Mouse (Mus musculus) lung, postnatal 0 days (tissue): ENCODE data around the gene Shld2.

Source experiments
- CTCF ChIP-seq: IDR thresholded peaks from 2 replicates; pipeline ENCODE4 v1.5.1; 2016; ENCODE audit warnings: antibody characterized with exemption, mild to moderate bottlenecking
- EP300 ChIP-seq: IDR thresholded peaks from 2 replicates; pipeline ENCODE4 v1.6.1; 2016; ENCODE audit warnings: antibody characterized with exemption, mild to moderate bottlenecking, control low read depth

DNA sequence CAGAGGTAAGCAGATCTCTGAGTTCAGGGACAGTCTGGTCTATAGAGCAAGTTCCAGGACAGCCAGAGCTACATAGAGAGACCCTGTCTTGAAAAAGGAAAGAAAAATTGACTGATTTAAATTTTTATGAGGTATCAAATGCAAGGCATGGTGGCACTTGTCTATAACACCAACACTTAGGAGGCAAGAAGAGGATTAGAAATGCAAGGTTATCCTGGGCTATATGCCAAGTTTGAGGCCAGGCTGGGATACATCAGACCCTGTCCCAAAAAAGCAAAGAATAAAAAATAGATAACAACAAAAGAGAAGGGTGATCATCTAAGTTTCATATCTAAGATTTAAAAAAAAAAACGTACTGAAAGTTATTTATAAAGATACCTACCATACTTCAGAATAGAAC, 20.1 kb downstream of the Shld2 start:
- no peak for TF ChIP-seq CTCF
- no peak for TF ChIP-seq EP300
